Mouse (Mus musculus) embryo, embryonic 9.5 days (tissue): ENCODE measurements at regions not wholly inside any gene's neighbourhood (a gene's known extent, or its start where the extent isn't known, plus 50 kb on each side); places are given as distances from the start of the nearest gene placed in this dataset.

ENCODE experiments used
- DNase-seq: peaks from one replicate; pipeline ENCODE4 v3.0.0-alpha.2; 2017; ENCODE audit errors: extremely low spot score

DNA sequence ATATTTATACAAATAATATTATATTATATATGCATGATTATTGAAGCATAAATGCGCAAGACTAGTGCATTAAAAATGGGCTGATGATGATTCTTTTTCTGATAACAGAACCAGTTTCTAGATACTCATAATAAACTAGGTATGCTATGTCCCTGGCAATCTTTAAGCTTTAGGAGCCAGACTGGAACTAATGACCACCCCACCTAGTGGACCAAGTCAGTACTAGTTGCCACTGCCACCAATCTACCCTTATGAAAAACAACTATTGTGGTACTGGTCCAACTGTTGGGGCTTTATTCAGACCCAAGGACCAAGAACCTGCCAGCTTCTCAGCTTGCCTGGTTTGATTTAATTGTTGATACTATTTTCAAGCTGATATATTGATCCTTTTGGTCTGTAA is 722.8 kb downstream of the Dach1 start:
- DNase-seq: no peak

DNA sequence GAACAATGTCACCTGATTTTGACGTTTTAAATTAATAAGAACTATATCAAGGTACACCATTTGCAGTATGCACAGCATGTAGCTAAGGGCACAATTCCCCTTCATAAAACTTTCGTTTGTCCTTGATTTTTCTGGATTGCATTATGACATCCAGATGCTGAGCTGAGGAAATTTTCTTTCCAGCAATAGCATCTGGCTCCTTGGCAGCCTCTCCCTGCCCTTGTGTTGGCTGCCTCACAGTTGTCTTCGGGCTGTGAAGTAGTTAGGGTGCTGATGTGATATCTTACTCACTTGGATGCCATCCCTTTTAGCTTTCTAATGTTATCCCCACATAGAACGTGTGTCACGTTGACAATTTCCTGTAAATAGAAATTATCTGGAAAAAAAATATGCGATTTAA is 729.2 kb downstream of the Dach1 start:
- no peak for DNase-seq

DNA sequence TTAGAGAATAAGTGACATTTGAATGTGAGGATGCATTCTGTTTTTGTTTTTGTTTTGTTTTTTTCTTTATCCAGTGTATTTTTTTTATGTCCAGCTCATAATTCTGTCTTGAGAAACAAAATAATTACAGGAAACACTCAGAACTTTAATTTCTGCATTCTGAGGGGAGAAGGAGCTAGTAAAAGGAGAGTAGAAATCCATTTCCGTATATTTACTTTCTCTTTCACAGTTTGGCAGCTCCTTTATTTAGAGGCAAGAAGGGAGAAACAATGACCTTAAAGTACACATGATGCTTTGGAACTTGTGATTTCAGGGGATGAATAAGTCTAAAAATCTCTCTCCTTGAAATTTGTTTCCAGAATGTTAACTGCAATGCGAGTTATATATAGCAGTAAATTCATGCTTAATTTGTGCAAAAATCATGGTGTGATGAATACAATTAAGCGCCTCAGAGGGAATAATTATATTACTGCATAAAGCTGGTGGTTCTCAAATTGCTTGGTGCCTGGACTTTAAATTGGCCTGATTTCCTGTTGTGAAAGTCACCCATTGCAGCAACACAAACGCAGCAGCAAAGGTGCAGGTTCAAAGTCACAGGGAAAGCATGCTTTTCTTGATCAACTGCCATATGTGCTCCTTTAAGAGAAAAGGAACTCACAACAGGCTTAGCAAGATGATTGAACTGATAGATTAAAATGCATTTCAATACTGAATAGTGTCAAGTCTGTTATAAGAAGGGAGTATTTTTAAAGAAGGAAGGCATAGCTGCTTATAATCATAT is 733.9 kb downstream of the Dach1 start:
- DNase-seq: no peak

DNA sequence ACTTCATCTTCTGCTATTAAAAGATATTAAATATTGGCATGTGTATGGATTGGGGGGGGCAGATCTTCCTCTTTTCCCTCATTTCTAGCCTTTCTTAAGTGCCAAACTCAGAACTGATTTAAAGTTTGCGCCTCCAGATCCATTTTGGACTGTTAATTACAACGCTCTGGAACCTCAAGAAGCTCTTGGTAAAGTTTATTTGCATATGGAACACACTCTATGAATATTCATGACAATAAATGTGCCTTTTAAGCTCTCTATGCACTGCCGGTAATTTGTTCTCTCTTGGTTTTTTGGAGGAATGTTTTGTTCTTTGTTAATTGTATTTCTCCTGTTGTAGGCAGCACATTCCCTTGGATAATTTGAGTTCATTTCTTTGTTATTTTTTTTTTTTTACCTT is 738.3 kb downstream of the Dach1 start:
- DNase-seq: no peak

DNA sequence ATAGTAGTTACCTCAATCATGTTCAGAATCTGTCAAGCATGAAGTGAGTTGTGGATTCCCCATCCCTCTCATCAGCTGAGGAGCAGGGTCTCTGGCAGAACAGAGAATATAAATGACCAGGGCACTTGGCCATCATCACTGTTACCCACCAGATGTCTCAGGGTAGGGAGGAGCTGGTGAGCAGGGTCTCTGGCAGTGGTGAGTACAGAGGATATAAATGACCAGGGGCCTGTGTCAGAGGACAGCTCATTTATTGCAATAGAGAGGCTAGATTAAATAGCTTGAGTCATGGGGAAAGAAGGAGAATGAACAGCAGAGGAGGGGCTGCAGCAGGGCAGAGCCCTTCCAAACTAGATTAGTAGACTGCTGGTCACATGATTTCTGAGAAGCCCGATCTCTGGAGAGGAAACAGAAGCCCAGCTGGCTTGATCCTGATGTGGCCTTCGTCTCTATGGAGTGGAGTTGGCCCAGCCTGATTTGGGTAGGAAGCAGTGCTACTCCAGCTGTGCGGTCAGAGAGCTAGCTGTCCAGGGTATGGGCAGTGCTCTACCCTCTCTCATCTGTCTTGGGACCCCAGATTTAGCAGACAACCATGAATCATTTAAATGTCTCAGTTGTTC is 766.3 kb downstream of the Dach1 start:
- no peak for DNase-seq

DNA sequence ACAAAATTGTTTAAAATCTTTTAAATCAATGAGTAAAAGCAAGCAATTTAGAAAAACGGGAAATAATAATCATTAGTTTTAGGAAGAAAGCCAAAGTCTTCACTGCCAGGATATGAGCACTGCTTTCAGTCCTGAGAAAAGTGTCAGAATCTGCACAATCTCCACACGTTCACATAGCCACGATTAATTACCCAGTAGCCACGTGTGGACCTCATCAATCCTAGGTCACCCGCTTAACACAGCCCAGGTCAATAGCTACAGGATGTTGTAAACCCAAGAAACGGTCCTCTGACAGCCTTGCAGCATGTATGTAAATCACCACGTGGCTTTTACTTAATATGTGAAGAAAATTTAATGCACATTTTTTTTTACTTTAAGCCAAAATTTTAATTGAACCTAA is 773.2 kb downstream of the Dach1 start:
- no peak for DNase-seq

DNA sequence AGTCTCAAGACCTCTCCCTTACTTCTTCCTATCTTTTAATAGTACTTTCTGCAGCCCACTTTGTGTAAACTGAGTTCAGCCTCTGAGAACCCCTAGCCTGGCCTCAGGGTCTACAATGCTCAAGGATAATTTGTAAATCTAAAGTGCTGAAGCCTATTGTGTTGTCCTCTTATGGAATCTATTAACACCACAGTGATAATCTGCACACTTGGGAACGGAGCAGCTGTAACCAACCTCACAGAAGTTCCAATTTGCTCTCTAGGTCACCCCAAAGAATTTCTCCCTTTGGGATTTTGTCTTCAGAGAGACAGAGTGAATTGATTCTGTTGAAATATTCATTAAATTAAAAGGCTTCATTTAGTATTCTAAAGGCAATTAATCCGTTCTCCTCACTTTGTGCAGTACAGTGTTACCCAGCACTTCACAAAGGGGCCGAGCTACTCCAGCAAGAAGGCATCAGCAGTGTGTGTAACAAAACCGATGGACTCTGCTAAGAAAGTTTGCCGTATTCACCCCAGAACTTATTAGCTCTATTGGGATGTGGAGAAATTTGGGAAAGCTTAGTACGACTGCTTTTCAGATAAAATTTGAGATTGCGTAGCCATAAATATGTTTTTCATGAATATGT is 773.7 kb downstream of the Dach1 start:
- no peak for DNase-seq

DNA sequence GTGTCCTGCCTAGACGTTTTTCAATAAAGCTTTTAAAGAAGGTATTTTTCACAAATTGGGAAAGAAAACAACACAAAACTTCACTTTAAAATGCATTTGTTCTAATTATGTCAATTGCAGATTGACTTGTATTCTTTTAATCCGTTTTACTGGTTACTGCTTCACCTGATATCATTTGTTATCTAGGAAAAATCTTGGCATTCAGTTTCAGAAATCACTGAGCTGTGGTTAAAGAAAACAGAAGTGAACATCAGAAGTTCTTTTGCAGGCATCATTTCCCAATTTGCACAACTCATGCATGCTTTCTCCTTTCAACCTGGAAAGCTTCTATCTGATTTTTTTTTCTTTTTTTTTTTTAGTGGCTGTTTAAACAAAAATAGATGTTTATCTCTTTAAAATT is 780.6 kb downstream of the Dach1 start:
- DNase-seq: no peak

DNA sequence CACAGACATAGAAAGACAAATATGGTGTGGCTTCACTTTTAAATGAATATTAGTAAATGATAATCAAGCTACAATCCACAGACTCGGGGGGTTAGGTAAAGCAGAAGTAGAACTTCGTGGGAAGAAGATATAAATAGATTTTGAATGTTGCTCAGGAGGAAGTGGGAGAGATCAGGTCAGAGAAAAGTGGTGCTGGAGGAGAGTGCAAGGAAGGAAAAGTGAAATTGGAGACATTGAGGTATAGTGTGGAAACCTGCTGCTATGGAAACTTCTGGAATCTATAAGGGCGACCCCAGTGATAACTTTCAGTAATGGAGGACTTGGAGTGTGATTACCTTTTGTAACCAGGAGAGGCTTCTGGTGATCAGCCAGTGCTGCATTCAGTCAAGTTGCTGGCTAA is 789.4 kb downstream of the Dach1 start:
- DNase-seq: no peak

DNA sequence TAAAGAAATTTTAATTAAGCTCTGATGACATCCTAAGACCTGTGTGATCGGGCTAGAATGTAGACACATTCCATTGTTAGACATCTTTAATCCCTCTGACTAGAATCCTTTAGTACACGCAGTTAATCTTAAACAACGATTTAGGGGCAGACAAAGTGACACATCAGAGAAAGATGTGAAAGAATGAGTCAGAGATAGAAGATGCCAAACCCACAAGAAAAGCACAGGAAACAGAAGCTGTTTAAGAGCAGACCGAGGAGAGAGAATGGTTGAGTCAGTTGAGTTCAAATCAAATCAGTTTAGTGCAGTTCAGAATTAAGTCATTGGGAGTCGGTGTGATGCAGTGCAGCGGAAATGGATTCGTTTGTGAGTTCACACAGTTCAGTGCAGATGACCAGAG is 812.6 kb downstream of the Dach1 start:
- DNase-seq: no peak

DNA sequence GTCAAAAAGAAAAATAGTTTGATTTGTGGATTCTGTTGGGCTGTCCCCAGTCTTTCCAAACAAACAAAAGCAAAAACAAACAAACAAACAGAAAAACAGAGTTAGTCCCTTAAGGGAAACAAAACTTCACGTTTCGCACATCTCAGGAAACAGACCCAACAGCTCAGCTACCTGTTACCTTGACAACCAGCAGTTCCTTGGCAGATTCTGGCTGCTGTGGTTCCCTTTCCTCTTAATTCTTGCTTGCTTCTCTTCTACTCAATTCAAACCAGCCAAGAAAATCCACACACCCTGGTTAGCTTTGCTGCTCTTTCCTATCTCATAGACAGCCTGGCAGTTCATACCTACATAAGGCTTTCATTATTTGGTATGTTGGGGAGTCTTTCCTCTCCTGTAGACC is 821.6 kb downstream of the Dach1 start:
- no peak for DNase-seq

DNA sequence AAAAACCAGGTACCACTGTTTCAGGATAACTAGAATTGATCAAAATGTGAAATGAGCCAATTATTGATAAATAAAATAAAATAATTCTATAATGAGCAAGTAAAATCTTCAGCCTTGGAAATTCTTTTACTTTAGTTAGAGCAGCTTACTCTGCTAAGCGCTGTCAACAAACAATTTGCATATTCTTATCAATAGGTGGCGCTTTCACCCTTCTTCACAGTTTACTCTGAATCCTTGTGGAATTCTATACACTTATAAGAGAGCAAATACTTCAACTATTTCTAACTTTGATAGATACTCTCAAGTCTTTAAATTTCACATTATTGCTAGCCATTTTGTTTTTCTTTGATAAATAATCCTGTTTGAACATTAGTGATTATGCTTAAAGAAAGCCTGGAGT is 812.5 kb upstream of the Klhl1 start:
- DNase-seq: peak; percentile 12

DNA sequence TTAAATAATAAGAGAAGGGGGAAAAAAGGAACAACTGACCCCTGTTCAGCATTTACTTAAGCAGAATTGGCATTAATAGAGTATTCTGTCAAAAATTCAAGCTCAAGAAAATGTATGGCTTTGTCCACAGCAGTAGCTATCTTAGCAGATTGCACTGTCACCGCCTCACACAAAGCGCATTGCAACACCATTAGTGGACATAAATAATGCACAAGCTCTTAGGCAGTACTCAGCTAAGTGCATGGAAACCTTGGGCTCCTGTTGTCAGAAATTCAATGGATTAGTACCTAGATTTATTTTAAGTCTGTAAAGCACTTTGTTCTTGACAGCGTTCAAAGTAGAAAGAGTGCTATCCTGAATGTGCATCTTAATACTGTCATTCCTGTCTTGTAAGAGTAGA is 811.1 kb upstream of the Klhl1 start:
- no peak for DNase-seq

DNA sequence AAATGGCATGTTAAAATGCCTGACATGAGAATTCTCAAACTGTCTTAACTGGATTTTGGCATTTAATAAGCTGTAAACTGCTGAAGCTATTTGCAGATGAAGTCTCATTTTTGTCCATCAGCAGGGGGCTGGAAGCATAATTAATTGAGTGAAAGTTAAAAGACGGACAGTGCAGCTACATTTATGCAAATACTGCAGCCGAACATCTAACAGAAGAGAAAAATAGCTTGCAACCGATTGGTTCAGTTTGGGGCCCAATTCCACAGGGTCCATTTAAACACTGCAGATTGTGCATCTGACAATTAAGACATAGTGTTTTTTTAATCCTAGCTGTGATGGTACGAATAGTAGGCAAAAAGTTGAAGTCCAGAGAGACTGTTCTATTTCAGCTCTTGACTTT is 774.2 kb upstream of the Klhl1 start:
- DNase-seq: no peak

DNA sequence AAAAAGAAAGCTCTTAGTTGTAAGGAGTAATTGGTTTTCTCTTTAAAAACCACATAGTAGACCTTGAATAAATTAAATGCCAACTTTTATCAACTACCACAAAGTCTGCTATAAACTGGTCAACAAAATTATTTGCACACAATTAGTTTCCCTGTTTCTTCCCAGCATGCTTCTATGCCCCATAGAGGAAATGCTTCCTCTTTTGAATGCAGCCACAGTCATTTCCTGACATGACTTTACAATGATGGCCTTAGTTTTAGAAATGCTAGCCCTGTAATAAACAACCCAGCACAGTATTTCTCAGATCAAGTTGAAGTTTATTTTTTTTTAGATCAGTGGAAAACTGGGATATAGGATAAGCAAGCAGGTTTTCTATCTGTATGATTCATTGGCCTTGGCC is 768.5 kb upstream of the Klhl1 start:
- DNase-seq: no peak

DNA sequence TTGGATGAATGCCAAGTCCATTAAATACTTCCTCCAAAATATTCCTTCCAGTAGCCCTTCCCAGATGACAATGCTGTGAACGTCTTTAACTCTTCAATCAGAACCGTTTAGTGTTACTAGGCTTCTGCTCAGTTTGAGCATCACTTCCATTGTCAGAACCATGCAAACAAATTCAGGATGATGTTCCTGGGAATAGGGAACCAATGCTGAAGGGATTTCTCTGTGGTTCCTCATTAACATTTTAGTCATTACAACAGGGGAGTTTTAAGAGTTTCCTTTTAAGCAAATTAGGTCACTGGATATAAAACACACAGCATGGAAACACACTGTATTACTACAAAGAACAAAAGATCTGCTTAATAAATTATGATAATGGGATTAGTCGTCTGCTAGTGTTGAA is 739.6 kb upstream of the Klhl1 start:
- DNase-seq: no peak
